Mouse (Mus musculus) spleen, adult 12 weeks (tissue): ENCODE results near the gene Tac2.

Experiments used
- DNase-seq: peaks from one replicate; pipeline ENCODE4 v3.0.0; 2022; ENCODE audit warnings: low spot score

Gene Tac2

GRCm38 (mm10) chr10:127725136-127725535, 858 bp downstream of the Tac2 start:
- DNase-seq, result no peak

GRCm38 (mm10) chr10:127728437-127728836, 4.2 kb downstream of the Tac2 start:
- DNase-seq, result no peak

- DNase-seq, result no peak
Observed at GRCm38 (mm10) chr10:127730285-127730932, 6.1 kb downstream of the Tac2 start.

- DNase-seq, result no peak
Observed at GRCm38 (mm10) chr10:127730933-127731310, 6.6 kb downstream of the Tac2 start.

- no peak for DNase-seq
Observed at GRCm38 (mm10) chr10:127731397-127731796, 7.1 kb downstream of the Tac2 start.

- DNase-seq, result no peak
Observed at GRCm38 (mm10) chr10:127734434-127734833, 10.2 kb downstream of the Tac2 start.

GRCm38 (mm10) chr10:127736266-127736665, 12.0 kb downstream of the Tac2 start:
- no peak for DNase-seq

GRCm38 (mm10) chr10:127736916-127737315, 12.6 kb downstream of the Tac2 start:
- DNase-seq, result no peak

GRCm38 (mm10) chr10:127737552-127737951, 13.3 kb downstream of the Tac2 start:
- DNase-seq, result no peak

GRCm38 (mm10) chr10:127738151-127738882, 14.0 kb downstream of the Tac2 start:
- DNase-seq, result peak; percentile 27

- peak; percentile 68 for DNase-seq
Observed at GRCm38 (mm10) chr10:127739083-127739660, 14.9 kb downstream of the Tac2 start, which contains the start of gene Zbtb39. Gene Zbtb39, plus strand, starts transcription at chr10:127739538.

GRCm38 (mm10) chr10:127739661-127740161, 15.4 kb downstream of the Tac2 start:
- peak; percentile 21 for DNase-seq

- peak; percentile 32 for DNase-seq
Observed at GRCm38 (mm10) chr10:127744661-127745060, 20.4 kb downstream of the Tac2 start.

GRCm38 (mm10) chr10:127745886-127746285, 21.6 kb downstream of the Tac2 start:
- DNase-seq, result no peak

GRCm38 (mm10) chr10:127747254-127747653, 23.0 kb downstream of the Tac2 start:
- no peak for DNase-seq

GRCm38 (mm10) chr10:127748847-127749612, 24.8 kb downstream of the Tac2 start:
- DNase-seq, result no peak

GRCm38 (mm10) chr10:127750136-127750777, 26.0 kb downstream of the Tac2 start:
- no peak for DNase-seq

- no peak for DNase-seq
Observed at GRCm38 (mm10) chr10:127751548-127751947, 27.3 kb downstream of the Tac2 start, which contains the start of gene Gpr182. Gene Gpr182, minus strand, starts transcription at chr10:127751732.

- no peak for DNase-seq
Observed at GRCm38 (mm10) chr10:127754566-127755166, 30.4 kb downstream of the Tac2 start.

- no peak for DNase-seq
Observed at GRCm38 (mm10) chr10:127755246-127755645, 31.0 kb downstream of the Tac2 start.
